Mouse (Mus musculus) layer of hippocampus, adult 2 months (tissue): ENCODE results near the gene Mtap. TPM values are rescaled to one million over a fixed set of nuclear protein-coding genes. Genes with fewer than 3 reads are reported as not detected.
A peak's percentile ranks its signal among the peaks of the same experiment; 100 is the strongest.

Experiments used
- DNase-seq, 2 experiments: peaks; one replicate each; pipeline ENCODE4 v3.0.0; 2022; ENCODE audit warnings: low spot score in 2 of 2
- H3K27ac ChIP-seq: fragments of 200-600 bp; 2 replicates; pipeline ENCODE4 v1.8.1; 2022
- H3K4me3 ChIP-seq: fragments of 200-600 bp; 2 replicates; pipeline ENCODE4 v1.8.1; 2022; ENCODE audit warnings: mild to moderate bottlenecking
- CTCF ChIP-seq: fragments of 200-600 bp; conservative IDR thresholded peaks from 2 replicates; pipeline ENCODE4 v1.8.1; 2022; ENCODE audit warnings: antibody characterized with exemption, mild to moderate bottlenecking, moderate library complexity
- total RNA-seq, 2 experiments: library from RNA; stranded (reverse); gene quantifications; 2 replicates each; pipeline ENCODE4 v1.2.3; 2021

Mtap gene
- total RNA-seq, 2 experiments from 2014 or later = 10.2 to 10.4 TPM

DNA sequence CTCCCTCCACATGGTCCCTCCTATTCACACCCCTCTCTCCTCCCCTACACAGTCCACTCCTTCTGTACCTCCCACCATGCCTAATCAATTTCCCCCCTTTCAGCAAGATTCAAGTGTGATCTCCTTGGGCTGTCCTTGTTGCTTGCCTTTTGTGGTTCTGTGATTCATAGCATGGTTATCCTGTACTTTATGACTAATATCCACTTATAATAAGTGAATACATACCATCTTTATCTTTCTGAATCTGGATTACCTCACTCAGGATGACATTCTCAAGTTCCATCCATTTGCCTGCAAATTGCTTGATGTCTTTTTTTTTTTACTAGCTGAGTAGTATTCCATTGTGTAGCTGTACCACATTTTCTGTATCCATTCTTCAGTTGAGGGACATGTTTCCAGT is 12.3 kb downstream of the Mtap start:
- no peak overlapping the region for H3K4me3 ChIP-seq
- TF ChIP-seq CTCF = no peak
- no peak for DNase-seq
- H3K27ac ChIP-seq = no peak overlapping the region

DNA sequence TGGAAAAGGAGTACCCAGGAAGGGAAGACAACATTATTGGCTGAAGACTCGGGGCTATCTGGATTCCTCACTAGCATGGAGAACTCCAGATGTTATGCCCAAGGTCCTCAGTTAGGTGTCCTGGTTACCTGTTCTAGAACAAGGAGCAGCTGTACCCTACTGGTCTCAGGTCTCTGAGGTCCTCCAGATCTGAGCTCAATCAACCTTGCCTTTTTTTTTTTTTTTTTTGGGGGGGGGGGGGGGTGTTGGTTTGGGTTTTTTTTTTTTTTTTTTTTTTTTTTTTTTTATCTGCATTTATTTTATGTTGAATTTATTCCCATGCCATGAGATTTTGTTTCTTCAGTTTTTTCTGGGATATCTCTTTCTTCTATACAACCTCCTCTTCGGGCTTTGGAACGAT is 24.5 kb downstream of the Mtap start:
- no peak overlapping the region for H3K27ac ChIP-seq
- DNase-seq = no peak
- no peak overlapping the region for H3K4me3 ChIP-seq
- TF ChIP-seq CTCF = no peak

DNA sequence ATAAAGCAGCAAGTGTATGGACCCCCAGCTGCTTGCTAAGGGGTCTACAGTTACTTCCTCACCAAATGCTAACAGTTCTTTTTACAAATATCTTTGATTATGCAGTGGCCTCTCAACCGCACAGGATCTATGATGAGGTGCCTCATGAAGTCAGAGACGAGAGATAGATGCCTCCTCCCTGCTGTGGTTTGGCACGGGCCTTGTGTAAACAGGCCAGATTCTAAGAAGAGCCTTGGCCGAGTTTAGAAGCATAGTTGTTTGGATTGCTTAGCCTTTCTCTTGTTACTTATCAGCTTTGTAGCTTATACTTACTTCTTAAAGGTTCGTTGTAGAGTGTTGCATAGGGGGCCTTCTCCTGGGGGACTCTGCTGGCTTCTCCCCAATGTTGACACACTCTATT is 25.6 kb downstream of the Mtap start:
- DNase-seq = no peak
- Histone ChIP-seq H3K27ac (no peak overlapping the region), H3K4me3 (no peak overlapping the region)
- no peak for TF ChIP-seq CTCF

DNA sequence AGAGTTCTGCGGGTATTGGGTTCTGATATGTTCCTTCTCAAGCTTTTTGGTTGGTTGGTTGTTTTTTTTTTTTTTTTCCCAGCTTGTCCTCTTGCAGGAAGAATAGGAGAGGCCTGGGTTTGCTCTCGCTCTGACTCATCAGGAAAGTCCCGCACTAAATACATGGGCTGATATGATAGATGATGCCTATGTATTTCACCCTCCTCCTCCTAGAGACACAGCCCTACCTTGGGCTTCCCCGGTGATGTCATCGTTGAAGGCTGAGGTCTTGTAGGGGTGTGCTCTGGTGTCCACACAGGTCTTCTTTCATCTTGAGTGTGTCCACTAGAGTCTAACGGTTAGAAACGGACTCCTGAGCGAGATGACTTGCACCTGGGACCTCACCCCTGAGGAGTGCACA is 26.7 kb downstream of the Mtap start:
- TF ChIP-seq CTCF = no peak
- H3K27ac ChIP-seq = no peak overlapping the region
- DNase-seq = no peak

DNA sequence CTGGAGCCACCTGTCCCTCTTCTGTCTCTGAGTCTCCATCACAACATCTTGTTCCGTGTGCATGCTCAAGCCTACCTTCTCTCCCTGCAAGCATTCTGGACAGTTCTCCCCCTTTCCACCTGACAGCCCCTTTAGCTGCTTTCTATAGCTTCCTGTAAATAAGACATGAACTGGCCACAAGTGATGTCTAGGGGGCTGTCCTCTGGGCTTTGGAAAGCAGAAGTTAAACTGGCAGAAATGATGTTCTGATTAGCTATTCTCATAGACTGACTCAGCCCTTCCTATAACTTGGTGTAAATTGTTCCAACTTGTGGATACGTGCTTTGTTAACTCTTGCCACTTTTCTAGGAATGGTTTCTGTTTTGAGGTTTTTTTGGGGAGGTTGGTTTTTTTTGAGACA is 27.8 kb downstream of the Mtap start:
- Histone ChIP-seq H3K4me3 (no peak overlapping the region), H3K27ac (no peak overlapping the region)
- no peak for TF ChIP-seq CTCF
- no peak for DNase-seq

More for the DNA sequence above, 26.7 kb downstream of the Mtap start:
- H3K4me3 ChIP-seq = no peak overlapping the region

DNA sequence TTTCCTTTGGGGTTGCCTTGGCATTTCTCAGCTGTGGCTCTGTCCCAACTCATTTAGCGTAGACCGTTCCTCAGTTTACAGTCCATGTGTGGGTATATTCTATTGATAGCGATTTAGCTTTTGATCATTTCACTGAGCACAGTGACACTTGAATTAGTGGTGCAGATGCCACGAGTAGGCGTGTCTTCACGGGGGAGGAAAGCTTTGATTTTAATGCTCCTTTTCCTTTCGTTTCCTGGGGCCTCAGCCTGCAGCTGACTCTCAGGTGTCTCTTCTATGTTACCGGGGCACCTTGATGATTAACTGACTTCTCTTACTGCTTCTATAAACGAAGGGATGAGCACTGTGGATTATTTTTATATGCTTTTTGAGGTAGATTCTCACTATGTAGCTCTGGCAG is 32.0 kb downstream of the Mtap start:
- no peak overlapping the region for H3K4me3 ChIP-seq
- no peak for DNase-seq
- TF ChIP-seq CTCF = no peak
- no peak overlapping the region for H3K27ac ChIP-seq

DNA sequence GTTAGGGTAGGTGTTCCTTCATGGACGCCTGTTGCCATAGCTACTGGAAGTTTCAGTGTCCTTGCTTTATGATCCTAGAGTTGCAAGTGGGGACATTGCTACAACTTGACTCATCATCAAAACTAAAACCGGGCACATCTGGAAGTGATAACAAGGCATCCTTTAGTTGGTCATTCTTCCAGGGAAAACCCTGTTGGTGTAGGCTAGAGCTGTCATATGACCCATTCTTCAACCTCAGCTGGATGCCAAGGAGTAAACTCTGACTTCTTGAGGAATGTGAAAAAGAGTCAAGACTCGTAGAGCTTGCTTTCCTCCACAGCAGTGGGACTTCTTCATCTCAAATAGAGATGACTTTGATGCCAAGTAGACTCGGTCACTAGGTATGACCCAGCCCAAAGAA is 32.8 kb downstream of the Mtap start:
- Histone ChIP-seq H3K4me3 (no peak overlapping the region), H3K27ac (no peak overlapping the region)
- no peak for TF ChIP-seq CTCF
- no peak for DNase-seq

DNA sequence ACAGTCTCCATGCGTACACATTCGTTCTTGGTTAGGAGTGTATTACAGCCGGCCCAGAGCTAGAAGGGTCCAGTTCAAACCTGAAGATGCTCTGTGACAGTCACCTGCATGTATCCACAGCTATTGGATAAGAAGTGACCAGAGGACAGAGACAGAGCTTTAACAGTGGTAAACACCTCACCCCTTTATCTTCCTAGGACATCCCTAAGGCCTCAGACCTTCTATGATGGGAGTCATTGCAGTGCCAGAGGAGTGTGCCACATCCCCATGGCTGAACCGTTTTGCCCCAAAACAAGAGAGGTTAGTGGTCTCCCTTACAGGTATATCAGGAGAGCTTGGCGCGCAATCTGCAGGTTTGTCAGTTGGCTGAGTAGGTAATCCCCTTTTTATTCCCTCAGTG is 34.0 kb downstream of the Mtap start:
- no peak for DNase-seq
- no peak for TF ChIP-seq CTCF
- Histone ChIP-seq H3K4me3 (no peak overlapping the region), H3K27ac (no peak overlapping the region)

DNA sequence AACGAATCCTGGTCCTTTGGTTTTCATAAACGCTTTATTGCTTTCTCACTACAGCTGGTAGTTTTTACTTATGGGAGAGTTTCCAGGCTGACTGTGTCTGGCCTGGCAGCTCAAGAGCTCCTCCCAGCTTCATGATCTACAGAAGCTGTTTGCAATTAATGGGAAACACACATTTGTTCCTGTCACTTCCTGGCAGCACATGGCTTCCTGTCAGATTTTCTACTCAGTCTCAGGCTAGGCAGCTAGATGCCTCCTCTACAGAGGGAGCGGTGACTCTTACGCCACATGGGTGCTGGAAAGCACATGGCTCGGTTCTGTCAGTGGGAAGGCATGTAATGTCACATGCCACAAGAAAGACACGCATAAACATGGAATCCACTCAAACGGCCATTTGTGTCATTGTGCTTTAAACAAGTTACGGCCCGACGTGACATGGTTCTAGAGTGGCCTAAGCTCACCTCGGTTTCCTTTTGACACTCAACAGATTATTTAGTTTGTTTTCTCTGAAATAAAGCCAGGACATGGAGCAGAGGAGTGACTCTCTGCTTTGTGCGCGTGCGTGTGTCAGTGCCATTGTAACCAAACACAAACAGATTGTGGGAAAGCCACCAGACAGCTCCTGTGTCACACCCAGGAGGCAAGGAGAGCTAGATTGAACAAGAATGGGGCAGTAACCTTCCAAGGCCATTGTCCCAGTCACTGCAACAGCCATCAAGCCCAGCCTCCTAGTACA is 36.1 kb downstream of the Mtap start:
- TF ChIP-seq CTCF = no peak
- Histone ChIP-seq H3K4me3 (no peak overlapping the region), H3K27ac (no peak overlapping the region)
- DNase-seq = peak in 1 of 2 experiments; percentile 20

DNA sequence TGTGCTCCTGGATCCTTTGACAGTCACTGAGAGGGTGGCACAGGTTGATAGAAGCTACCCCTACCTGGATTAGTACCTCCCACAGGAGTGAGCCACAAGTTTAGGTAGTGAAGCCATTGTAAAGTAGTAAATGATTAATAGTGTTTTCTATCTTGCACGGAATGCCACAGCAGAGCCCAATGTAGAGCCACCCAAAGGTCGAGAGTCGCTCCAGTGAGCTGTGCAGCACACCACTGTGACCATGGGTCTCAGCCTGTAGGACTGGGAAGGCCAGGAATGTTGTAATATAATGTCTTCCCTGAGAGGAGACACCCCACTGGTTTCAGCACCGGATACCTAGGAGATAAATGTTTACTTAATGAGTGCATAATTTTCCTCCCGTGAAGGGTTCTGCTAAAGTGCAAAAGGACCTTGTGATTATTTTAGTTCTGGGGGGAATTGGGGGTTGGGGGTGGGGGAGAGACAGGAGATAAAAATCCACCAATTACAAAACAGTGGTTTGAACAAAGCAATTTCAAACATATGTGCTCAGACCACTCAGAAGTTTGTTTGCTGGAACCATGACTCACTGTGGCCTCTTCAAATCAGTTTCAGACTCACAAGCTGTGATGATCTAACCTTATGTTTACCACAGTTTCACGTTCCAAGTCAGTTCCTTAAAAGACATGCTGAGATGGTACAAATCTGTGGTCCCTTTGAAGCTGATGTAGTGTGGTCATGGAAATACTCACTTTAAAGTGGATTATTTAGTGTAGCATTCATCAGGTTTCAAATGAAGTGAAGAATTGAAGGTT is 40.8 kb downstream of the Mtap start:
- Histone ChIP-seq H3K4me3 (no peak overlapping the region), H3K27ac (no peak overlapping the region)
- DNase-seq = no peak
- no peak for TF ChIP-seq CTCF

DNA sequence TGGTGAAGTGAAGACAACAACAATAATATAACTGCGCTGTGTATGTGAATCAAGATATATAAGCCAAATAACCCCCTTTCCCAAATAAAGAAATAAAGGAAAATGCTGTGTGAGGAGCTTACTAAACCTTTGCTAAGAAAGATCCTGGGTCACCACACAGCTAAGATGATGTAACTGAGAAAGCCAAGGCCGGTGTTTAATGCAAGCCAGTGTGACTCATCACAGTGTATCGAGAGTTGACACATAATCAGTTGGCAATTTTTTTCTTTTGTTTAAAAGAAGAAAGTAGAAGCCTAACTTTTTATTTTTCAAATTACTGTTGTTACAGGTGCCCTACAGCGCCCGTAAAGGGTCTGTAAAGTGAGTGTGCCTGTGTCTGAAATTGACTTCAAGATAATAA is 43.2 kb downstream of the Mtap start:
- H3K27ac ChIP-seq = no peak overlapping the region
- TF ChIP-seq CTCF = no peak
- no peak for DNase-seq
- no peak overlapping the region for H3K4me3 ChIP-seq

DNA sequence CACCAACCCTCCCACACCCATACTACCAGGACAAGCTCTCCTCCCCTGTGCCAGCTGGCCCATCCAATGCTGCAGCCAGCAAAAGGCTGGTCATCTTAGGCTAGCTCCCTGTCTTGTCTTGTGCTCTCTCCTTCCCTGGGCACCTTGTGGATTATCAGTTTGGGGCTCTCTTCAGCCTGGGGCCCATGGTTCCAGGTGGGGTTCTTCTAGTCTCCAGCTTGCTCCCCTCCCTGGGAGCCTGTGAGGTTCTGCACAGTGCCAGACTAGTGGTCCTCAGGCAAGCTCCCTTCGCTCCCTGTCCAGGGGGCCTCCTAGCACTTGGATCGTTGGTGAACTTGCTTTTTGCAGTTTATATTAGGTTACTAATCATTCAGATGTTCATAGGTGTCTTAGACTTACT is 44.7 kb downstream of the Mtap start:
- no peak for TF ChIP-seq CTCF
- no peak overlapping the region for H3K27ac ChIP-seq
- H3K4me3 ChIP-seq = no peak overlapping the region
- DNase-seq = no peak

DNA sequence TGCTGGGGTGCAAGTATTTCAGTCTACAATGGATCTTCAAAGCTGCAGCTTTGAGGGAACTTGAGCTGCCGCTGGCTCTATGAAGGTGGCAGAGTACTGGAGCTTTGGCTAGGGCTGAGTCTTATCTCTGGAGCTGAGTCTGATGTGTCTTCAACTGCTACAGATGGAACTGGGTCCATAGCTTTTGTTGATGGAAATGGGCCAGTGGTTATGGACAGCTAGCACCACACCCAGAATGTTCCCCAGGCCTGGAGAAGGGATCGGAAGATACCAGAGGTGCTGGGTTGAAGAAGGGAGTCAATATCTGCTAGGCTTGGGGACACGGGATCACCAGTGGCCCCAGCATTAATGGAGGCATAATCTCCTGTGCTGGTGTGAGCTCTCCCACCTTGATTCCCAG is 45.6 kb downstream of the Mtap start:
- H3K27ac ChIP-seq = no peak overlapping the region
- no peak for DNase-seq
- no peak overlapping the region for H3K4me3 ChIP-seq
- no peak for TF ChIP-seq CTCF

DNA sequence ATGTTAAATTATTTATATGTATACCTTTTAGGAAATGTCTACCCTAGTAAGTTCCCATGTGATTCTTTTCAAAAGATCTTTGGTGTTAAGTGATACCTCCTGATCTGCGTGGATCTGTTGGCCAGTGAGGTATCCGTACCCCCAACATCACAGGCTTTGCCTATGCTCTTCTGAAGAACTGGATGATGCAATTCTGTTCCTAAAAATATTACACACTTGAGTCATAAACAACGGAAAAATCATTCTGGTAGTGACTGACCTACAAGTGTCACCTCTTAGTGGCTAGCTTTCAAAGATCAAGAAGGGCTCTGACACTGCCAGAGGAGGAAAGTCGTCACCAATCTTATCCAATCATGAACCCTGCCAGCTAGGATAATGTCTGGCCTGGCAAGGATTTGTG is 58.6 kb downstream of the Mtap start:
- no peak overlapping the region for H3K4me3 ChIP-seq
- H3K27ac ChIP-seq = no peak overlapping the region
- TF ChIP-seq CTCF = no peak
- DNase-seq = no peak
